In the genomic region with DNA sequence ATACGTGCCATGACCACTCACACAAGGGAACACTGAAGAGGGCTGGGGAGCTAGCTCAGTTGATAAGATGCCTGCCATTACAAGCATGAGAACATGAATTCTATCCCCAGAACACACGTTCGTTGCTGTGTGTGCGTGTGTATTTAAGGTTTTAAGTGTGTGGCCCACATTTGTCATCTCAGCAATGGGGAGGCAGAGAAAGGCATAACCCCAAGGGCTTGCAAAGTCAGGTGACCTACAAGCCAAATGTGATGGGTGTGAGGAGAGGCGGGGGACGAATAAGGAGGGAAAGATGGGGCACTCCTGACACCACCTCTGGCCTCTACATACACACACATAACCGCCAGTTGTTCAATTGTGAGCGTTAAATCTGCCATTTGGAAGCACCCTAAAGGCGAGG, we compare ENCODE assay signal across 8 mouse cellular contexts.
DNase-seq lines count a peak whose midpoint lies in the region; ATAC-seq and TF ChIP-seq lines count a peak whose summit lies in the region.

No protein-coding gene starts in this region.

- H3K9ac ChIP-seq in kidney, embryonic 14.5 days (ENCODE audit: low read depth, low read length), result peak overlapping the region; percentile 70; the same call in 1 of the 2 replicates
- peak overlapping the region; percentile 72; the same call in 1 of the 2 replicates for H3K9ac ChIP-seq in hindbrain, postnatal 0 days (replicated peaks; ENCODE audit: low read length)

- no peaks in the 10 kb centered on the region for H3K36me3 ChIP-seq in kidney, embryonic 14.5 days (ENCODE audit: control insufficient read depth, insufficient read depth, low read length)
- no peaks in the 10 kb centered on the region for H3K36me3 ChIP-seq in hindbrain, postnatal 0 days (ENCODE audit: insufficient read depth, low read length)
- H3K36me3 ChIP-seq in myocyte (ENCODE audit: control insufficient read depth, insufficient read depth), result no peaks in the 10 kb centered on the region

- peak overlapping the region; percentile 45; the same call in 1 of the 2 replicates for H3K4me3 ChIP-seq in kidney, embryonic 14.5 days (ENCODE audit: low read length)
- H3K4me3 ChIP-seq in hindbrain, postnatal 0 days (ENCODE audit: low read length), result peak overlapping the region; percentile 64
- peak overlapping the region; percentile 47 for H3K4me3 ChIP-seq in myocyte

- TF ChIP-seq POLR2A in myocyte (IDR thresholded peaks at IDR 0.05; ENCODE audit: insufficient read length, low read depth), result no peak

- WGBS in kidney, embryonic 14.5 days, result 74% methylated on average over 9 of the region's 9 CpGs
- 78% methylated on average over 9 of the region's 9 CpGs for WGBS in hindbrain, postnatal 0 days

- H3ac ChIP-seq in myocyte (ENCODE audit: control insufficient read depth, insufficient read length), result no peak overlapping the region

- no peaks in the 10 kb centered on the region for H3K27me3 ChIP-seq in kidney, embryonic 14.5 days (ENCODE audit: control insufficient read depth, insufficient read depth, low read length)
- no peaks in the 10 kb centered on the region for H3K27me3 ChIP-seq in hindbrain, postnatal 0 days (ENCODE audit: insufficient read depth, low read length)
- H3K27me3 ChIP-seq in myocyte (ENCODE audit: control insufficient read depth, insufficient read depth, insufficient read length), result peaks cover 6% of the 10 kb centered on the region

- ATAC-seq in kidney, embryonic 14.5 days (ENCODE audit: low FRiP score, low TSS enrichment), result no peak; the same call in 1 of the 2 replicates
- 0 out of 2 replicates have a peak, but pooled peaks have one; percentile 0 for ATAC-seq in hindbrain, postnatal 0 days

- H3K9me3 ChIP-seq in kidney, embryonic 14.5 days (ENCODE audit: control insufficient read depth, low read length), result no peaks in the 10 kb centered on the region
- no peaks in the 10 kb centered on the region for H3K9me3 ChIP-seq in hindbrain, postnatal 0 days (ENCODE audit: low read length)

- no peaks in the 10 kb centered on the region for H3K79me2 ChIP-seq in myocyte (ENCODE audit: control insufficient read depth, insufficient read depth)

- no peak for DNase-seq in kidney, adult 11 months
- DNase-seq in c-Kit-positive CD71-positive TER-119-negative erythroid progenitor cells, embryonic 14.5 days (ENCODE audit: low read depth), result peak; percentile 7
- DNase-seq in hindbrain, postnatal 0 days (ENCODE audit: low spot score), result no peak
- DNase-seq in layer of hippocampus, adult 11-12 months (ENCODE audit: low spot score), result no peak
- DNase-seq in urinary bladder, postnatal 25 days (ENCODE audit: low spot score), result no peak
- DNase-seq in adrenal gland, postnatal 25 days, result no peak

- TF ChIP-seq CTCF in hindbrain, postnatal 0 days (IDR thresholded peaks at IDR 0.05; ENCODE audit: low read depth), result no peak

- H3K4me1 ChIP-seq in kidney, embryonic 14.5 days (ENCODE audit: control insufficient read depth, insufficient read depth, low read length), result no peaks in the 10 kb centered on the region
- H3K4me1 ChIP-seq in hindbrain, postnatal 0 days (ENCODE audit: insufficient read depth, low read length), result no peaks in the 10 kb centered on the region; the same call in 1 of the 2 replicates

- peak overlapping the region; percentile 56 for H3K4me2 ChIP-seq in kidney, embryonic 14.5 days (replicated peaks; ENCODE audit: low read depth, low read length)
- peak overlapping the region; percentile 65 for H3K4me2 ChIP-seq in hindbrain, postnatal 0 days (ENCODE audit: low read depth, low read length)
- peak overlapping the region; percentile 84 for H3K4me2 ChIP-seq in myocyte (ENCODE audit: low read depth)

- peak overlapping the region; percentile 80; the same call in 1 of the 2 replicates for H3K27ac ChIP-seq in kidney, embryonic 14.5 days (ENCODE audit: low read depth, low read length)
- peak overlapping the region; percentile 93; the same call in 1 of the 2 replicates for H3K27ac ChIP-seq in hindbrain, postnatal 0 days

TF ChIP-seq in myocyte, 11 proteins besides CTCF, POLR2A, EP300 and RAD21:
- TF ChIP-seq POLR2AphosphoS2 (IDR thresholded peaks at IDR 0.05; ENCODE audit: insufficient read length, low read depth), result no peak
